Mouse (Mus musculus): ENCODE data around the gene Scn1b. TPM values are rescaled to one million over a fixed set of nuclear protein-coding genes. Genes with fewer than 3 reads are reported as not detected.

Scn1b gene
- polyA plus RNA-seq, 1 experiment from 2014 or later, result 2.7 TPM

DNA sequence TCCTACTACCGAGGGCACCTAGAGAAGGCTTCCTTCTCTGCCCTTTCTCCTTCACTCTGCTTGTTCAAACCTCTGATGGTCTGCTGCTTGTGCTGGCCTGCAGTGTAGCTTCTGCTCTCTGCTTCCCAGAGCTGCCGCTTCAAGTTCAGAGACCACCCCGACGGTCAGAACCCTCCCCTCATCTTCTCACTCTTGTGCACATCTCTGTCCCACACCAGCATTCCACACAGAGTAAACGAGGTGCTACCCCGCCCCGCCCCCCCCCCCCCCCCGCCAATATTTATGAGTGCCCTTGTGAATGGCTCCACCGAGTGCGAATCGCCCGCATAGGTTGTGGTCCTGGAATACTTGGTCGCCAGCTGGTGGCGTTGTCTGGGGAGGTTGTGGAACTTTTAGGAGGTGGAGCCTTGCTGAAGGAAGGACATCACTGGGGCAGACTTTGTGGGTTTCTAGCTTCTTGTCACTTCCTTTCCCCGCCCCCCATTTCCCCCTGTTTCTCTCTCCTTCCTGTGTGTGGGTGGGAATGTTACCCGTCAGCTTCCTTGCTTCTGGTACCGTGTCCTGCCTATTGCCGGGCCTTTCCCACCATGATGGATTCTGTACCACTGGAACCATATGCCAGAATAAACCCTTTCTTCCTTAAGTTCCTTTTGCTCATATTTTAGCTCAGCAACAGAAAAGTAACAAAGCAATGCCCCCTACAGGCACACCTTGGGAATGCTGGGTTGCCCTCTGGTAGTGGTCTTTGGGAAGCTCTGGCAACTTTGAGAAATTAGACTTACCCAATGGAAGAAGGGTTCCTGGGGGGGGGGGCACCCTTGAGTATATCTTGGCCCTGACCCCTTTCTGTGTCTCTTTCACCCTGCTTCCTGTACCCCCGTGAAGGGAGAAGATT is 29.5 kb upstream of the Scn1b start:
- Histone ChIP-seq H3K4me1 (replicated peaks; ENCODE audit: control insufficient read depth, insufficient read depth, low read length) (no peaks in the 10 kb centered on the region), H3K36me3 (ENCODE audit: control insufficient read depth, insufficient read depth) (no peaks in the 10 kb centered on the region), H3K27me3 (replicated peaks; ENCODE audit: control insufficient read depth, insufficient read depth, low read length) (no peaks in the 10 kb centered on the region), H3K4me3 (ENCODE audit: low read depth, low read length) (no peak overlapping the region), H3K27ac (ENCODE audit: low read depth, low read length) (0 out of 2 replicates have a peak overlapping the region, but pooled peaks have one; percentile 36), H3K9ac (ENCODE audit: low read depth, low read length) (no peak overlapping the region), H3K9me3 (ENCODE audit: control insufficient read depth) (no peaks in the 10 kb centered on the region), H3K4me2 (replicated peaks; ENCODE audit: low read depth) (no peak overlapping the region)
- ATAC-seq, result no peak
- WGBS, result 46% methylated on average over 16 of the region's 19 CpGs
- peak; percentile 54 for TF ChIP-seq CTCF (IDR thresholded peaks at IDR 0.05; ENCODE audit: low read depth)

DNA sequence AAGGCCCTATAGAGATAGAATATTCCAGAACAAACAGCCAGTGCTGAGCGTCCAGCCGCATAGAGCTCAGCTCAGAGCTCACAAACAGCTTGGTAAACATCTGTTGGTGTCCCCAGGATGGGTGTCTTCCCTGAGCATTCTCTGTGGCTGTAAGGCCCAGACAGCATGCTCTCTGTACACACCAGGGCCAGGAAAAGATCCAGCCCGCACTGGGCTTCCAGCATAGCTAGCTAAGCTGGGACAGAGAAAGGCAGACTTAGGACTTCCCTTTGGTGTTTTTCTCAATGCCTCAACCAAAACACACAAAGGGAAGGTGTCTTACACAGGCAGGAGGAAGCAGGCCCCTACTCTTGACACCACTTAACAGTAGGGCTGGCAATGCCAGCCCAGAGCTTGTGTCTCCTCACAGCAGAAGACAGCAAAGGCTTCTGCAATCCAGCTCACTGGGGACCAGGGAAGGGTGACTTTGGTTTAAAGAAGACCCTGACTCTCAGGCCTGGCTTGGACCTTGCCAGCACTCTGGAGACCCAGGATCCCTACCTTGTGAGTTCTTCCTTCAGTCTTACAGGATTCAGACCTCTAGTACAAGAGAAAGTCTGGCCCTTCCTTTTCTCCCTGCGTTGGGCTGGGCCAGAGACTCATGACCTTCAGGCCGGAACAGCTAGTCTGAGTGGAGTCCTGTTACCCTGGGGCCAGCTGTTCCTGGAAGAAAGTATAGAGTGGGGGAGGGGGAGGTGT is 28.7 kb upstream of the Scn1b start, which contains the start of gene Gramd1a:
Gene Gramd1a (minus strand): TSS at position 601 of the 738 bp plus-strand sequence.
- no peaks in the 10 kb centered on the region for H3K9me3 ChIP-seq (ENCODE audit: control insufficient read depth)
- no peak within 1 kb of the TSS; the same call in 1 of the 2 replicates for H3K9ac ChIP-seq (ENCODE audit: low read depth, low read length)
- H3K27me3 ChIP-seq (replicated peaks; ENCODE audit: control insufficient read depth, insufficient read depth, low read length), result no peaks in the 10 kb centered on the region
- no peaks in the 10 kb centered on the region for H3K4me1 ChIP-seq (replicated peaks; ENCODE audit: control insufficient read depth, insufficient read depth, low read length)
- no peaks in the 10 kb centered on the region for H3K36me3 ChIP-seq (ENCODE audit: control insufficient read depth, insufficient read depth)
- ATAC-seq, result no peak
- H3K27ac ChIP-seq (ENCODE audit: low read depth, low read length), result peak within 1 kb of the TSS; percentile 36; the same call in 1 of the 2 replicates
- H3K4me3 ChIP-seq (ENCODE audit: low read depth, low read length), result no peak within 1 kb of the TSS
- no peak for TF ChIP-seq CTCF (IDR thresholded peaks at IDR 0.05; ENCODE audit: low read depth)
- no peak within 1 kb of the TSS for H3K4me2 ChIP-seq (replicated peaks; ENCODE audit: low read depth)
- 57% methylated on average over 5 of the region's 5 CpGs for WGBS

DNA sequence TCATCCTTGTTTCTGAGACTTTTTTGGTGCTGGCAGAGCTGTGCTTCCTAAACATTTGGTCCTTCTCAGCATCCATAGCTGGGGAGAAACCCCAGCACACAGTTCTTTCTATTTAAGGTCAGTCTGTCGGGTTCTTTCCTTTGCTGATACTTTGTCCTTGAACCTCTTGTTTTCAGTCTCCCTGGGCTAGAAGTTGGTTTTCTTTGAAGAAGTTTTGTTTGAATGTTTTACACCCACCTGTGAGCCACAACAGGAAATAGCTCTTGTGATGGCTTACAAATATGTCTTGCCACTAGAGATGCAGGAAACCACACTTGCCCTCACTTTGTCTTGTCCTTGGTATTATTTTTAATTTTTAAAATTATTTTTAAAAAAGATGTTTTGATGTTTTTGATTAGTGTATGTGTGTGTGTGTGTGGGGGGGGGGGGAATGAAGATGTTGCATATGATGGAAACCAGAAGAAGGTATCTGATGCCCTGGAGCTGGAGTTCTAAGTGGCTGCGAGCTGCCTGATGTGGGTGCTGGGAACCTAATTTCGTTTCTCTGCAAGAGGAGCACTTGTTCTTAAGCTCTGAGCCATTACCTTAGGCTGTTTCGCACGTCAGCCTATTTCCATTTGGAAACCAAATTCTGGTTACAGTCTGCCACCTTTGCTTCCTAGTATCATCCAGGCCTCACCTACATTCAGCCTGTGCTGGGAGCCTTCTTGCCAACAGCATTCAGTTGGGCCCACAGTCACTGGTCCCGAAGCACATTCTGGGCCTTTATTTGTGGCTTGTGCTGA is 26.9 kb upstream of the Scn1b start:
- Histone ChIP-seq H3K4me1 (replicated peaks; ENCODE audit: control insufficient read depth, insufficient read depth, low read length) (no peaks in the 10 kb centered on the region), H3K27ac (ENCODE audit: low read depth, low read length) (no peak overlapping the region), H3K9me3 (ENCODE audit: control insufficient read depth) (no peaks in the 10 kb centered on the region), H3K27me3 (replicated peaks; ENCODE audit: control insufficient read depth, insufficient read depth, low read length) (no peaks in the 10 kb centered on the region), H3K36me3 (ENCODE audit: control insufficient read depth, insufficient read depth) (no peaks in the 10 kb centered on the region), H3K4me3 (ENCODE audit: low read depth, low read length) (no peak overlapping the region), H3K9ac (ENCODE audit: low read depth, low read length) (no peak overlapping the region), H3K4me2 (replicated peaks; ENCODE audit: low read depth) (no peak overlapping the region)
- 89% methylated on average over 6 of the region's 6 CpGs for WGBS
- ATAC-seq, result no peak
- no peak for TF ChIP-seq CTCF (IDR thresholded peaks at IDR 0.05; ENCODE audit: low read depth)

GRCm38 (mm10) chr7:31151301-31152241 is 24.8 kb upstream of the Scn1b start:
- Histone ChIP-seq H3K9ac (ENCODE audit: low read depth, low read length) (peak overlapping the region; percentile 81), H3K9me3 (ENCODE audit: control insufficient read depth) (no peaks in the 10 kb centered on the region), H3K27ac (ENCODE audit: low read depth, low read length) (peak overlapping the region; percentile 83), H3K4me1 (replicated peaks; ENCODE audit: control insufficient read depth, insufficient read depth, low read length) (no peaks in the 10 kb centered on the region), H3K4me3 (ENCODE audit: low read depth, low read length) (peak overlapping the region; percentile 75), H3K36me3 (ENCODE audit: control insufficient read depth, insufficient read depth) (no peaks in the 10 kb centered on the region), H3K4me2 (replicated peaks; ENCODE audit: low read depth) (peak overlapping the region; percentile 81), H3K27me3 (replicated peaks; ENCODE audit: control insufficient read depth, insufficient read depth, low read length) (no peaks in the 10 kb centered on the region)
- no peak for TF ChIP-seq CTCF (IDR thresholded peaks at IDR 0.05; ENCODE audit: low read depth)
- peak; percentile 34 for ATAC-seq
- WGBS, result 32% methylated on average over 23 of the region's 23 CpGs

DNA sequence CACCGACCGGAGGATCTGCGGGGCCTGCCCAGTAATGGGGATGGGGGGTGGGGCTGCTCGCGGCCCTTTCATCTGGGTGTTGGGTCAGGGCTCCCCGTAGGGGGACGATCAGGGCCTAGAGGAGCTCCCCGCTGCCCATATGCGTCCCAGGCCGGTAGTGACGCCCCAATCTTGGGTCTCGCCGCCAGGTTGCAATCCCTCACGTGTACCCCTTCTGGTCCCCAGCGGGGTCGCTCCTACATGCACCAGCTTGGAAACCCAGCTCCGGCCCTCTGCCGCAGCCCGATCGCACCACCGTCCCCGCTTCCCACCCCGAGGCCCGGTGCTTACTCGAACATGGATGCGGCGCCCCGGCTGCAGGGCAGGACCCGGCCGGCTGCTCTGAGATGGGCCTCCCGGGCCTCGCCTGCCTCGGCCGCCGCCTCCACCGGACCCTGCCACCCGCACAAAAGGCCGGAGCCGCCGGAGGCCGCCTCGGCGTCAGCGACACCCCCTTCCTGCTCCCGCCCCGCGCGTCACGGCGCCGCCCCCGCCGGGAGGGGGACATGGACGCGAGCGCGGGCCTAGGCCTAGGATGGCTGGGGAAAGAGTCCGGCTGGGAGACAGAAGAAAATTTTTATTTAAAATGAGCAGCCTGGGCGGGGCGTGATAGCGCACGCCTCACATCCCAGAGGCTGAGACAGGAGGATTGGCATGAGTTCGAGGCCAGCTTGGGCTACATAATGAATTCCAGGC is 23.9 kb upstream of the Scn1b start:
- H3K9me3 ChIP-seq (ENCODE audit: control insufficient read depth), result no peaks in the 10 kb centered on the region
- WGBS, result 2% methylated on average over 63 of the region's 63 CpGs
- H3K27me3 ChIP-seq (replicated peaks; ENCODE audit: control insufficient read depth, insufficient read depth, low read length), result no peaks in the 10 kb centered on the region
- peak; percentile 76 for ATAC-seq
- no peaks in the 10 kb centered on the region for H3K36me3 ChIP-seq (ENCODE audit: control insufficient read depth, insufficient read depth)
- peak overlapping the region; percentile 75 for H3K4me3 ChIP-seq (ENCODE audit: low read depth, low read length)
- peak overlapping the region; percentile 81 for H3K4me2 ChIP-seq (replicated peaks; ENCODE audit: low read depth)
- peak overlapping the region; percentile 83 for H3K27ac ChIP-seq (ENCODE audit: low read depth, low read length)
- peaks cover 5% of the 10 kb centered on the region; the same call in 1 of the 2 replicates for H3K4me1 ChIP-seq (replicated peaks; ENCODE audit: control insufficient read depth, insufficient read depth, low read length)
- H3K9ac ChIP-seq (ENCODE audit: low read depth, low read length), result peak overlapping the region; percentile 81
- no peak for TF ChIP-seq CTCF (IDR thresholded peaks at IDR 0.05; ENCODE audit: low read depth)

Measured in intestine, postnatal 0 days (tissue).